Mouse (Mus musculus): ENCODE measurements around the gene Trf.

- TF ChIP-seq CTCF (IDR thresholded peaks at IDR 0.05; ENCODE audit: control insufficient read depth, insufficient read depth, insufficient read length) (no peak), CEBPB (IDR thresholded peaks at IDR 0.05; ENCODE audit: low read depth) (no peak), MYOG (IDR thresholded peaks at IDR 0.05; ENCODE audit: control insufficient read depth, extremely low read depth, insufficient read length) (no peak), USF1 (IDR thresholded peaks at IDR 0.05; ENCODE audit: low read depth) (no peak), MYOD1 (IDR thresholded peaks at IDR 0.05; ENCODE audit: control insufficient read depth, insufficient read length, low read depth) (no peak), MAX (IDR thresholded peaks at IDR 0.05) (no peak), FOSL1 (IDR thresholded peaks at IDR 0.05; ENCODE audit: insufficient read depth, low read length, poor library complexity, severe bottlenecking) (no peak)
Observed at GRCm38 (mm10) chr9:103205786-103206185, 24.5 kb downstream of the Trf start.

Data from C2C12 (cell line).